Mouse (Mus musculus) stomach, embryonic 16.5 days (tissue): ENCODE data around the gene Kcnj10. TPM values are rescaled to one million over a fixed set of nuclear protein-coding genes. Genes with fewer than 3 reads are reported as not detected.

Experiments
- ATAC-seq: fragments of 200-750 bp; cut with Nextera tagmentation; 2 replicates; pipeline ENCODE4 v1.8.0; 2017; ENCODE audit warnings: moderate number of reproducible peaks, moderate TSS enrichment; ENCODE audit not compliant: insufficient read depth, low FRiP score
- H3K27ac ChIP-seq: fragments of 300-500 bp; sonication (generic); 2 replicates; pipeline ENCODE4 v1.5.1; 2014; ENCODE audit warnings: low read length
- H3K27me3 ChIP-seq: fragments of 300-500 bp; sonication (generic); 2 replicates; pipeline ENCODE4 v1.6.1; 2014; ENCODE audit warnings: low read length, control low read depth, mixed read lengths; ENCODE audit not compliant: control insufficient read depth, insufficient read depth
- H3K36me3 ChIP-seq: fragments of 300-500 bp; sonication (generic); 2 replicates; pipeline ENCODE4 v1.6.1; 2014; ENCODE audit warnings: low read length; ENCODE audit not compliant: control insufficient read depth, insufficient read depth
- H3K4me1 ChIP-seq: fragments of 300-500 bp; sonication (generic); 2 replicates; pipeline ENCODE4 v1.6.1; 2014; ENCODE audit warnings: low read length, control low read depth, mixed read lengths; ENCODE audit not compliant: control insufficient read depth, insufficient read depth
- H3K4me2 ChIP-seq: fragments of 300-500 bp; sonication (generic); 2 replicates; pipeline ENCODE4 v1.6.1; 2014; ENCODE audit warnings: low read depth, low read length, mixed read lengths
- H3K4me3 ChIP-seq: fragments of 300-500 bp; sonication (generic); replicated peaks from 2 replicates; pipeline ENCODE4 v1.5.1; 2014; ENCODE audit warnings: mild to moderate bottlenecking, low read length
- H3K9ac ChIP-seq: fragments of 300-500 bp; sonication (generic); 2 replicates; pipeline ENCODE4 v1.6.1; 2014; ENCODE audit warnings: low read length
- H3K9me3 ChIP-seq: fragments of 300-500 bp; sonication (generic); replicated peaks from 2 replicates; pipeline ENCODE4 v1.6.1; 2016; ENCODE audit warnings: low read length, control low read depth; ENCODE audit not compliant: control insufficient read depth
- WGBS: fragments of 180-500 bp; shearing (Covaris S2); extraction: QIAGEN DNeasy Blood & Tissue Kit; methylation state at CpG from one replicate; pipeline ENCODE4 v1.1.7; 2014; 5-methylcytosine and 5-hydroxymethylcytosine counted together
- polyA plus RNA-seq: library from polyadenylated mRNA; unstranded; fragments of >200 nt; fragmentation: Nextera tagmentation; extraction: Ambion mirVana; gene quantifications from 2 replicates; pipeline ENCODE4 v1.2.1, GENCODE M21; 2015

Kcnj10 gene
- polyA plus RNA-seq, 1 experiment from 2014 or later = 0.19 TPM

- H3K27me3 ChIP-seq = no peaks in the 10 kb centered on the region; the same call in 1 of the 2 replicates
- H3K4me2 ChIP-seq = no peak overlapping the region
- no peaks in the 10 kb centered on the region for H3K36me3 ChIP-seq
- no peak for ATAC-seq
- H3K9me3 ChIP-seq = no peaks in the 10 kb centered on the region
- H3K4me3 ChIP-seq = no peak overlapping the region
- no peaks in the 10 kb centered on the region for H3K4me1 ChIP-seq
- WGBS = 49% methylated on average over 9 of the region's 9 CpGs
- H3K9ac ChIP-seq = no peak overlapping the region
- H3K27ac ChIP-seq = no peak overlapping the region
These were observed 56.2 kb downstream of the Kcnj10 start for GRCm38 (mm10) chr1:172396996-172397752.

GRCm38 (mm10) chr1:172406077-172406706, 65.2 kb downstream of the Kcnj10 start:
- Histone ChIP-seq H3K9ac (peak overlapping the region; percentile 16; the same call in 1 of the 2 replicates), H3K4me2 (no peak overlapping the region), H3K4me3 (no peak overlapping the region), H3K9me3 (no peaks in the 10 kb centered on the region), H3K27ac (no peak overlapping the region), H3K36me3 (no peaks in the 10 kb centered on the region), H3K27me3 (no peaks in the 10 kb centered on the region), H3K4me1 (no peaks in the 10 kb centered on the region)
- ATAC-seq = no peak
- WGBS = 35% methylated on average over 16 of the region's 16 CpGs

- no peaks in the 10 kb centered on the region for H3K27me3 ChIP-seq
- 0 out of 2 replicates have a peak, but pooled peaks cover 4% of the 10 kb centered on the region for H3K4me1 ChIP-seq
- H3K9ac ChIP-seq = no peak overlapping the region
- H3K27ac ChIP-seq = no peak overlapping the region
- H3K4me3 ChIP-seq = no peak overlapping the region
- H3K36me3 ChIP-seq = no peaks in the 10 kb centered on the region
- H3K4me2 ChIP-seq = no peak overlapping the region
- 9% methylated on average over 6 of the region's 6 CpGs for WGBS
- H3K9me3 ChIP-seq = no peaks in the 10 kb centered on the region
- no peak for ATAC-seq
These were observed 68.0 kb downstream of the Kcnj10 start for GRCm38 (mm10) chr1:172408996-172409395.

- Histone ChIP-seq H3K9me3 (no peaks in the 10 kb centered on the region), H3K4me1 (0 out of 2 replicates have a peak, but pooled peaks cover 4% of the 10 kb centered on the region), H3K27ac (no peak overlapping the region), H3K36me3 (no peaks in the 10 kb centered on the region), H3K9ac (no peak overlapping the region), H3K4me3 (no peak overlapping the region), H3K27me3 (no peaks in the 10 kb centered on the region), H3K4me2 (no peak overlapping the region)
- WGBS = 13% methylated on average over 5 of the region's 5 CpGs
- no peak for ATAC-seq
These were observed 68.4 kb downstream of the Kcnj10 start for GRCm38 (mm10) chr1:172409431-172409830.

- H3K27ac ChIP-seq = no peak overlapping the region
- no peaks in the 10 kb centered on the region for H3K27me3 ChIP-seq
- 0 out of 2 replicates have a peak, but pooled peaks cover 4% of the 10 kb centered on the region for H3K4me1 ChIP-seq
- H3K4me3 ChIP-seq = no peak overlapping the region
- H3K4me2 ChIP-seq = no peak overlapping the region
- no peaks in the 10 kb centered on the region for H3K36me3 ChIP-seq
- H3K9ac ChIP-seq = no peak overlapping the region
- H3K9me3 ChIP-seq = no peaks in the 10 kb centered on the region
- ATAC-seq = no peak
- WGBS = 4% methylated on average over 4 of the region's 4 CpGs
These were observed 69.8 kb downstream of the Kcnj10 start for GRCm38 (mm10) chr1:172410806-172411205.

GRCm38 (mm10) chr1:172412204-172412603, 71.2 kb downstream of the Kcnj10 start:
- WGBS = 1% methylated on average over 5 of the region's 5 CpGs
- no peaks in the 10 kb centered on the region for H3K9me3 ChIP-seq
- H3K36me3 ChIP-seq = no peaks in the 10 kb centered on the region
- H3K4me2 ChIP-seq = no peak overlapping the region
- no peak overlapping the region for H3K27ac ChIP-seq
- H3K4me3 ChIP-seq = no peak overlapping the region
- H3K9ac ChIP-seq = no peak overlapping the region
- 0 out of 2 replicates have a peak, but pooled peaks cover 4% of the 10 kb centered on the region for H3K4me1 ChIP-seq
- H3K27me3 ChIP-seq = no peaks in the 10 kb centered on the region
- ATAC-seq = peak; percentile 83

GRCm38 (mm10) chr1:172413491-172414230, 72.7 kb downstream of the Kcnj10 start:
- H3K27me3 ChIP-seq = no peaks in the 10 kb centered on the region
- no peak overlapping the region for H3K4me3 ChIP-seq
- no peak for ATAC-seq

GRCm38 (mm10) chr1:172414231-172414585, 73.2 kb downstream of the Kcnj10 start:
- H3K4me3 ChIP-seq = no peak overlapping the region
- no peaks in the 10 kb centered on the region for H3K27me3 ChIP-seq
- ATAC-seq = no peak
- 85% methylated on average over 6 of the region's 6 CpGs for WGBS
- no peak overlapping the region for H3K9ac ChIP-seq
- 0 out of 2 replicates have a peak, but pooled peaks cover 4% of the 10 kb centered on the region for H3K4me1 ChIP-seq
- no peak overlapping the region for H3K4me2 ChIP-seq
- H3K27ac ChIP-seq = no peak overlapping the region
- no peaks in the 10 kb centered on the region for H3K36me3 ChIP-seq
- no peaks in the 10 kb centered on the region for H3K9me3 ChIP-seq

More at GRCm38 (mm10) chr1:172413491-172414230, 72.7 kb downstream of the Kcnj10 start:
- Histone ChIP-seq H3K4me1 (0 out of 2 replicates have a peak, but pooled peaks cover 4% of the 10 kb centered on the region), H3K4me2 (no peak overlapping the region), H3K9ac (no peak overlapping the region), H3K9me3 (no peaks in the 10 kb centered on the region), H3K27ac (no peak overlapping the region), H3K36me3 (no peaks in the 10 kb centered on the region)
- 75% methylated on average over 4 of the region's 4 CpGs for WGBS

- Histone ChIP-seq H3K4me3 (no peak overlapping the region), H3K9ac (no peak overlapping the region), H3K27me3 (no peaks in the 10 kb centered on the region), H3K27ac (no peak overlapping the region), H3K4me1 (0 out of 2 replicates have a peak, but pooled peaks cover 4% of the 10 kb centered on the region), H3K9me3 (no peaks in the 10 kb centered on the region), H3K4me2 (no peak overlapping the region), H3K36me3 (no peaks in the 10 kb centered on the region)
- WGBS = 85% methylated on average over 7 of the region's 7 CpGs
- ATAC-seq = no peak
These were observed 74.1 kb downstream of the Kcnj10 start for GRCm38 (mm10) chr1:172415061-172415460.
